Mouse (Mus musculus) limb, embryonic 14.5 days (tissue): ENCODE measurements around the gene Ywhag. TPM values are rescaled to one million over a fixed set of nuclear protein-coding genes. Genes with fewer than 3 reads are reported as not detected.

Experiments used
- ATAC-seq: fragments of 200-750 bp; cut with Nextera tagmentation; 2 replicates; pipeline ENCODE4 v1.8.0; 2017; ENCODE audit warnings: low read depth, moderate number of reproducible peaks, moderate TSS enrichment; ENCODE audit not compliant: low FRiP score
- DNase-seq: peaks from one replicate; pipeline ENCODE4 v3.0.0-alpha.2; 2015; ENCODE audit warnings: low spot score
- H3K27ac ChIP-seq: fragments of 300-500 bp; sonication (generic); replicated peaks from 2 replicates; pipeline ENCODE4 v1.5.1; 2014; ENCODE audit warnings: low read depth, mild to moderate bottlenecking, low read length, moderate library complexity, mixed read lengths
- H3K27me3 ChIP-seq: fragments of 300-500 bp; sonication (generic); 2 replicates; pipeline ENCODE4 v1.6.1; 2014; ENCODE audit warnings: low read length, mixed read lengths; ENCODE audit not compliant: control insufficient read depth, insufficient read depth
- H3K36me3 ChIP-seq: fragments of 300-500 bp; sonication (generic); 2 replicates; pipeline ENCODE4 v1.6.1; 2014; ENCODE audit warnings: mild to moderate bottlenecking, low read length, moderate library complexity, mixed read lengths; ENCODE audit not compliant: control insufficient read depth, insufficient read depth
- H3K4me1 ChIP-seq: fragments of 300-500 bp; sonication (generic); 2 replicates; pipeline ENCODE4 v1.6.1; 2014; ENCODE audit warnings: antibody characterized with exemption, low read length, mixed read lengths; ENCODE audit not compliant: control insufficient read depth, insufficient read depth
- H3K4me2 ChIP-seq: fragments of 300-500 bp; sonication (generic); replicated peaks from 2 replicates; pipeline ENCODE4 v1.6.1; 2014; ENCODE audit warnings: low read depth, mild to moderate bottlenecking, low read length, moderate library complexity; ENCODE audit not compliant: severe bottlenecking
- H3K4me3 ChIP-seq: fragments of 300-500 bp; sonication (generic); replicated peaks from 2 replicates; pipeline ENCODE4 v1.5.1; 2014; ENCODE audit warnings: low read length
- H3K9ac ChIP-seq: fragments of 300-500 bp; sonication (generic); 2 replicates; pipeline ENCODE4 v1.6.1; 2014; ENCODE audit warnings: mild to moderate bottlenecking, low read depth, low read length, moderate library complexity; ENCODE audit not compliant: severe bottlenecking
- H3K9me3 ChIP-seq: fragments of 300-500 bp; sonication (generic); 2 replicates; pipeline ENCODE4 v1.6.1; 2016; ENCODE audit warnings: low read length; ENCODE audit not compliant: control insufficient read depth
- POLR2A ChIP-seq: fragments of 200-500 bp; IDR thresholded peaks from 2 replicates; pipeline ENCODE4 v1.8.0; 2012; ENCODE audit warnings: inconsistent platforms, mild to moderate bottlenecking, moderate library complexity, borderline replicate concordance; ENCODE audit not compliant: insufficient read depth, insufficient read length; ENCODE audit errors: extremely low read depth
- WGBS: fragments of 180-500 bp; shearing (Covaris S2); extraction: QIAGEN DNeasy Blood & Tissue Kit; methylation state at CpG from one replicate; pipeline ENCODE4 v1.1.7; 2014; 5-methylcytosine and 5-hydroxymethylcytosine counted together
- polyA plus RNA-seq, 2 experiments: library from polyadenylated mRNA; depleted of rRNA in 1 of 2; stranded (reverse) in 1 of 2; unstranded in 1 of 2; fragments of >200 nt; fragmentation: Nextera tagmentation in 1 of 2; extraction: Ambion mirVana in 1 of 2; gene quantifications; 2 replicates each; pipeline versions ENCODE4 v1.2.1 to v1.2.3; 2012 to 2014

Ywhag gene
- polyA plus RNA-seq, 2 experiments = 72.9 to 83.6 TPM

- DNase-seq (no peak), ATAC-seq (no peak)
- peak overlapping the region; percentile 48; the same call in 1 of the 2 replicates for H3K9ac ChIP-seq
- H3K9me3 ChIP-seq = no peaks in the 10 kb centered on the region
- WGBS = 1% methylated on average over 26 of the region's 27 CpGs
- H3K27ac ChIP-seq = no peak overlapping the region
- H3K4me1 ChIP-seq = peaks cover 3% of the 10 kb centered on the region; the same call in 1 of the 2 replicates
- no peaks in the 10 kb centered on the region for H3K36me3 ChIP-seq
- peak overlapping the region; percentile 91 for H3K4me2 ChIP-seq
- H3K27me3 ChIP-seq = peaks cover 56% of the 10 kb centered on the region
- no peak for TF ChIP-seq POLR2A
- H3K4me3 ChIP-seq = peak overlapping the region; percentile 46
Measured at GRCm38 (mm10) chr5:135868653-135869052, 65.8 kb downstream of the Ywhag start.

GRCm38 (mm10) chr5:135867637-135868593, 66.5 kb downstream of the Ywhag start:
- peak overlapping the region; percentile 91 for H3K4me2 ChIP-seq
- H3K4me3 ChIP-seq = peak overlapping the region; percentile 46
- no peak for TF ChIP-seq POLR2A
- peaks cover 56% of the 10 kb centered on the region for H3K27me3 ChIP-seq
- H3K9ac ChIP-seq = peak overlapping the region; percentile 48
- 1% methylated on average over 78 of the region's 89 CpGs for WGBS
- peaks cover 3% of the 10 kb centered on the region; the same call in 1 of the 2 replicates for H3K4me1 ChIP-seq
- no peaks in the 10 kb centered on the region for H3K36me3 ChIP-seq
- ATAC-seq (0 out of 2 replicates have a peak, but pooled peaks have one; percentile 23), DNase-seq (no peak)
- H3K9me3 ChIP-seq = no peaks in the 10 kb centered on the region
- no peak overlapping the region for H3K27ac ChIP-seq

- no peaks in the 10 kb centered on the region for H3K36me3 ChIP-seq
- ATAC-seq (no peak), DNase-seq (no peak)
- H3K9me3 ChIP-seq = no peaks in the 10 kb centered on the region
- peaks cover 3% of the 10 kb centered on the region; the same call in 1 of the 2 replicates for H3K4me1 ChIP-seq
- H3K27me3 ChIP-seq = peaks cover 56% of the 10 kb centered on the region
- H3K4me2 ChIP-seq = no peak overlapping the region
- no peak for TF ChIP-seq POLR2A
- H3K4me3 ChIP-seq = no peak overlapping the region
- WGBS = 37% methylated on average over 8 of the region's 8 CpGs
- no peak overlapping the region for H3K9ac ChIP-seq
- no peak overlapping the region for H3K27ac ChIP-seq
Measured at GRCm38 (mm10) chr5:135866662-135867061, 67.8 kb downstream of the Ywhag start.

Other genes with a start within 250 kb of the Ywhag start
- gene Tmem120a, start 190.2 kb downstream of the Ywhag start, polyA plus RNA-seq (2012; rRNA removed) = 21.3 and 23.7 TPM in 2 replicates
- 44.3 and 48.1 TPM in 2 replicates for gene Tmem120a, start 190.2 kb downstream of the Ywhag start, polyA plus RNA-seq (2014; fragmentation: Nextera tagmentation; extraction: Ambion mirVana)
- gene Styxl1, start 156.2 kb downstream of the Ywhag start, polyA plus RNA-seq (2012; rRNA removed) = 0.08 and 0.10 TPM in 2 replicates
- gene Styxl1, start 156.2 kb downstream of the Ywhag start, polyA plus RNA-seq (2014; fragmentation: Nextera tagmentation; extraction: Ambion mirVana) = 0.15 TPM in 1 of 2 replicates, not detected in the other
- 339 and 354 TPM in 2 replicates for gene Mdh2, start 156.1 kb downstream of the Ywhag start, polyA plus RNA-seq (2012; rRNA removed)
- 429 and 442 TPM in 2 replicates for gene Mdh2, start 156.1 kb downstream of the Ywhag start, polyA plus RNA-seq (2014; fragmentation: Nextera tagmentation; extraction: Ambion mirVana)
- 0.53 and 0.55 TPM in 2 replicates for gene Srrm3, start 127.7 kb downstream of the Ywhag start, polyA plus RNA-seq (2012; rRNA removed)
- 0.07 and 0.12 TPM in 2 replicates for gene Srrm3, start 127.7 kb downstream of the Ywhag start, polyA plus RNA-seq (2014; fragmentation: Nextera tagmentation; extraction: Ambion mirVana)
- gene Hspb1, start 46.7 kb downstream of the Ywhag start, polyA plus RNA-seq (2012; rRNA removed) = 326 and 338 TPM in 2 replicates
- 433 and 574 TPM in 2 replicates for gene Hspb1, start 46.7 kb downstream of the Ywhag start, polyA plus RNA-seq (2014; fragmentation: Nextera tagmentation; extraction: Ambion mirVana)
- gene Ssc4d, start 39.9 kb upstream of the Ywhag start, polyA plus RNA-seq (2012; rRNA removed) = 6.6 and 7.2 TPM in 2 replicates
- gene Ssc4d, start 39.9 kb upstream of the Ywhag start, polyA plus RNA-seq (2014; fragmentation: Nextera tagmentation; extraction: Ambion mirVana) = 2.6 and 3.2 TPM in 2 replicates
- 0.32 and 0.38 TPM in 2 replicates for gene Zp3, start 45.5 kb upstream of the Ywhag start, polyA plus RNA-seq (2012; rRNA removed)
- gene Zp3, start 45.5 kb upstream of the Ywhag start, polyA plus RNA-seq (2014; fragmentation: Nextera tagmentation; extraction: Ambion mirVana) = 0.37 and 0.40 TPM in 2 replicates
- gene Dtx2, start 60.2 kb upstream of the Ywhag start, polyA plus RNA-seq (2012; rRNA removed) = 28.5 and 38.2 TPM in 2 replicates
- 29.5 TPM in 2 replicates for gene Dtx2, start 60.2 kb upstream of the Ywhag start, polyA plus RNA-seq (2014; fragmentation: Nextera tagmentation; extraction: Ambion mirVana)
- gene Upk3b, start 103.9 kb upstream of the Ywhag start, polyA plus RNA-seq (2012; rRNA removed) = 0.15 and 1.1 TPM in 2 replicates
- 0.28 and 0.74 TPM in 2 replicates for gene Upk3b, start 103.9 kb upstream of the Ywhag start, polyA plus RNA-seq (2014; fragmentation: Nextera tagmentation; extraction: Ambion mirVana)
- gene Upk3bl, start 119.9 kb upstream of the Ywhag start, polyA plus RNA-seq (2012; rRNA removed) = 3.0 and 7.5 TPM in 2 replicates
- gene Upk3bl, start 119.9 kb upstream of the Ywhag start, polyA plus RNA-seq (2014; fragmentation: Nextera tagmentation; extraction: Ambion mirVana) = 11.5 and 14.1 TPM in 2 replicates
- 29.4 and 35.0 TPM in 2 replicates for gene Rasa4, start 149.3 kb upstream of the Ywhag start, polyA plus RNA-seq (2012; rRNA removed)
- gene Rasa4, start 149.3 kb upstream of the Ywhag start, polyA plus RNA-seq (2014; fragmentation: Nextera tagmentation; extraction: Ambion mirVana) = 14.1 and 17.1 TPM in 2 replicates
- gene Polr2j, start 182.0 kb upstream of the Ywhag start, polyA plus RNA-seq (2012; rRNA removed) = 148 and 156 TPM in 2 replicates
- gene Polr2j, start 182.0 kb upstream of the Ywhag start, polyA plus RNA-seq (2014; fragmentation: Nextera tagmentation; extraction: Ambion mirVana) = 245 and 251 TPM in 2 replicates
- 59.4 and 71.7 TPM in 2 replicates for gene Lrwd1, start 201.5 kb upstream of the Ywhag start, polyA plus RNA-seq (2012; rRNA removed)
- 31.1 and 33.6 TPM in 2 replicates for gene Lrwd1, start 201.5 kb upstream of the Ywhag start, polyA plus RNA-seq (2014; fragmentation: Nextera tagmentation; extraction: Ambion mirVana)
- 20.0 and 28.9 TPM in 2 replicates for gene Alkbh4, start 201.5 kb upstream of the Ywhag start, polyA plus RNA-seq (2012; rRNA removed)
- 15.0 and 16.1 TPM in 2 replicates for gene Alkbh4, start 201.5 kb upstream of the Ywhag start, polyA plus RNA-seq (2014; fragmentation: Nextera tagmentation; extraction: Ambion mirVana)
- 13.7 and 18.4 TPM in 2 replicates for gene Orai2, start 236.1 kb upstream of the Ywhag start, polyA plus RNA-seq (2012; rRNA removed)
- 9.0 and 10.2 TPM in 2 replicates for gene Orai2, start 236.1 kb upstream of the Ywhag start, polyA plus RNA-seq (2014; fragmentation: Nextera tagmentation; extraction: Ambion mirVana)